15 mouse cellular contexts compared by ENCODE assay signal in genomic region chr13:45636435-45636834, GRCm38 (mm10).
DNase-seq lines count a peak whose midpoint lies in the region; ATAC-seq and TF ChIP-seq lines count a peak whose summit lies in the region.
"Had no signal": no experiment of that assay in that cellular context is flagged by ENCODE, and none has a peak within 500 bp of the region (broad histone marks: within the 10 kb centered on the region; RNA-seq: fewer than 3 reads in every experiment).

No protein-coding gene starts in this region.

- H3K9me3 ChIP-seq in heart, embryonic 15.5 days (replicated peaks), result no peaks in the 10 kb centered on the region
- H3K9me3 ChIP-seq in liver, postnatal 0 days (ENCODE audit: low read length), result no peaks in the 10 kb centered on the region
- H3K9me3 ChIP-seq: forebrain, embryonic 13.5 days; hindbrain, embryonic 12.5 days had no signal

- no peak for TF ChIP-seq POLR2A in brain, embryonic 14.5 days (IDR thresholded peaks at IDR 0.05; ENCODE audit: borderline replicate concordance, extremely low read depth, insufficient read depth, insufficient read length, poor library complexity, severe bottlenecking)

- TF ChIP-seq EP300 in liver, postnatal 0 days (IDR thresholded peaks at IDR 0.05; ENCODE audit: low read depth), result no peak

- H3K4me2 ChIP-seq in heart, embryonic 15.5 days, result no peak overlapping the region
- H3K4me2 ChIP-seq in liver, postnatal 0 days (ENCODE audit: low read depth, low read length), result no peak overlapping the region
- H3K4me2 ChIP-seq: forebrain, embryonic 13.5 days; hindbrain, embryonic 12.5 days had no signal

- H3K4me3 ChIP-seq in heart, embryonic 15.5 days, result no peak overlapping the region
- H3K4me3 ChIP-seq in liver, postnatal 0 days (ENCODE audit: low read depth, low read length), result no peak overlapping the region
- H3K4me3 ChIP-seq: forebrain, embryonic 13.5 days; heart, adult 2 months; hindbrain, embryonic 12.5 days had no signal

- H3K36me3 ChIP-seq in heart, embryonic 15.5 days, result no peaks in the 10 kb centered on the region
- no peaks in the 10 kb centered on the region for H3K36me3 ChIP-seq in liver, postnatal 0 days (replicated peaks; ENCODE audit: insufficient read depth, low read length)
- H3K36me3 ChIP-seq: hindbrain, embryonic 12.5 days had no signal

- WGBS in heart, embryonic 15.5 days, result 55% methylated on average over 3 of the region's 3 CpGs
- 59% methylated on average over 3 of the region's 3 CpGs for WGBS in liver, postnatal 0 days (ENCODE audit: insufficient replicate concordance)

- ATAC-seq in heart, embryonic 15.5 days (replicated peaks; ENCODE audit: insufficient number of reproducible peaks, insufficient read depth, low FRiP score, low read depth), result no peak
- peak; percentile 12; the same call in 1 of the 2 replicates for ATAC-seq in liver, postnatal 0 days
- ATAC-seq in frontal cortex, adult (ENCODE audit: low TSS enrichment), result no peak
- ATAC-seq: forebrain, embryonic 13.5 days; inflammation-experienced regulatory T-cells, adult 6 months; lung, postnatal 0 days; midbrain, embryonic 16.5 days had no signal

- peaks cover 13% of the 10 kb centered on the region for H3K4me1 ChIP-seq in heart, embryonic 15.5 days (replicated peaks)
- H3K4me1 ChIP-seq in liver, postnatal 0 days (ENCODE audit: insufficient read depth), result no peaks in the 10 kb centered on the region

- H3K27ac ChIP-seq in heart, embryonic 15.5 days, result peak overlapping the region; percentile 39; the same call in 1 of the 2 replicates
- no peak overlapping the region for H3K27ac ChIP-seq in liver, postnatal 0 days (ENCODE audit: low read depth)
- H3K27ac ChIP-seq: forebrain, embryonic 13.5 days; heart, adult 2 months; hindbrain, embryonic 12.5 days had no signal

- peak; percentile 6 to 9 for DNase-seq in cerebellum, postnatal 36 days
- DNase-seq in cerebellum, adult 8-10 months, result no peak
- DNase-seq in heart, postnatal 4 days, result no peak
- DNase-seq in brain, embryonic 14.5 days (ENCODE audit: low read depth), result peak; percentile 37
- DNase-seq in liver, postnatal 0 days, result no peak
- DNase-seq: adrenal gland, postnatal 36 days; kidney, adult 9 months had no signal

- H3K27me3 ChIP-seq in heart, embryonic 15.5 days, result no peaks in the 10 kb centered on the region
- no peaks in the 10 kb centered on the region for H3K27me3 ChIP-seq in liver, postnatal 0 days (ENCODE audit: insufficient read depth, low read length)
- H3K27me3 ChIP-seq: forebrain, embryonic 13.5 days; hindbrain, embryonic 12.5 days had no signal

- no peak overlapping the region for H3K9ac ChIP-seq in heart, embryonic 15.5 days
- H3K9ac ChIP-seq in liver, postnatal 0 days (replicated peaks), result no peak overlapping the region
- H3K9ac ChIP-seq: forebrain, embryonic 13.5 days; hindbrain, embryonic 12.5 days had no signal

- TF ChIP-seq CTCF in brain, embryonic 14.5 days (IDR thresholded peaks at IDR 0.05; ENCODE audit: borderline replicate concordance, extremely low read depth, insufficient read depth, insufficient read length), result no peak
- TF ChIP-seq CTCF in liver, postnatal 0 days (IDR thresholded peaks at IDR 0.05; ENCODE audit: low read depth), result no peak

Comparison
In these comparisons a context has a peak if more than half of its experiments do, and no peak if none do; other contexts are left out.
1. DNase-seq: peak in cerebellum, postnatal 36 days (2 of 2) and brain, embryonic 14.5 days (single experiment); none in cerebellum, adult 8-10 months (single experiment), heart, postnatal 4 days (single experiment) and liver, postnatal 0 days (single experiment).